Mouse (Mus musculus): ENCODE measurements around the gene Snd1.

- TF ChIP-seq CTCF (IDR thresholded peaks at IDR 0.05; ENCODE audit: low read depth, low read length) (no peak), TAL1 (conservative IDR thresholded peaks at IDR 0.05; ENCODE audit: low read depth, low read length) (no peak), GATA1 (IDR thresholded peaks at IDR 0.05; ENCODE audit: borderline replicate concordance, low read length) (no peak), POLR2AphosphoS5 (IDR thresholded peaks at IDR 0.05; ENCODE audit: insufficient replicate concordance, low read depth, low read length) (no peak), GATA2 (IDR thresholded peaks at IDR 0.05; ENCODE audit: borderline replicate concordance, low read depth, low read length) (no peak)
Measured at GRCm38 (mm10) chr6:28735116-28735515, 260.2 kb downstream of the Snd1 start.

All from G1E (cell line).